Mouse (Mus musculus): ENCODE measurements around the gene Ncaph2.
A peak's percentile ranks its signal among the peaks of the same experiment; 100 is the strongest.

Ncaph2 gene

GRCm38 (mm10) chr15:89343325-89343724 is 12.2 kb upstream of the Ncaph2 start:
- DNase-seq (ENCODE audit: low read depth, low spot score) = peak; percentile 47

- no peak for DNase-seq (ENCODE audit: low read depth, low spot score)
Measured at GRCm38 (mm10) chr15:89350447-89350846, 5.1 kb upstream of the Ncaph2 start.

DNA sequence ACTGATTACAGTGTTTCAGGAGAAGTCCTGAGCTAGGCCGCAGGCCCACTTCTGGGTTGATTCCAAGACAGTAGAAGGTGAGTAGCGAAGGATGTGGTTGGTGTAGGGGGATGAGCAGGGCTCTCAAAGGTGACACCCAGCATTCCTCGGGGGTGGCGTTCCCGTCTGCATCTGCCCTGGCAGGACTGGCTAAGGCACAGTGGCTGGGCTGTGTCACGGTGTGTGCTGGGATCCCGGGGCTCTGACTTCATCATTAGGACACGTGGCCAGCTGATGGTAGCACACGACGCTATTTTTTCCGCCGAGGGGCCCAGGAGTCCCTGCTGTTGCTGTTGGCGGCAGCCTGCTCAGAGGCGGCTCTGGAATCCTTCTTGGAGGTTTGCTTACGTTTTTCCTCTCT is 4.2 kb upstream of the Ncaph2 start:
- no peak for DNase-seq (ENCODE audit: low read depth, low spot score)

DNA sequence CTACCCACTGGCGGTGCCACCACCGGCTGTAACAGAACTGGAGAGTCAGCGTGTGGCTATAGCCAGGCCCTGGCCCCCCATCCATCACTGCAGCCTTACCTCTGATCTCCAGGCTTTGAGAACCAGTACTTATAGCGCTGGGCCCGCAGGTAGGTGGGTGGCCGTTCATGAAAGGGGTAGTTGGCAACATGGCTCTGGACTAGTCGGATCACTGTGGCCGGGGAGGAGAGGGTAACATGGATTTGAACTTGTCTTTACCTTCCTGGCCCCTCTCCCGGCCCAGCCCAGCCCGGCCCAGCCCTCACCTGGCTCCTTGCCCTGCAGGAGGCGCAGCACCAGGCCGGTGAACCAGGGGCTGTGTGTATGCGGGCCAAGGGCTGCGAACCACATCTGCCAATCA is 3.5 kb upstream of the Ncaph2 start:
- DNase-seq (ENCODE audit: low read depth, low spot score) = no peak

DNA sequence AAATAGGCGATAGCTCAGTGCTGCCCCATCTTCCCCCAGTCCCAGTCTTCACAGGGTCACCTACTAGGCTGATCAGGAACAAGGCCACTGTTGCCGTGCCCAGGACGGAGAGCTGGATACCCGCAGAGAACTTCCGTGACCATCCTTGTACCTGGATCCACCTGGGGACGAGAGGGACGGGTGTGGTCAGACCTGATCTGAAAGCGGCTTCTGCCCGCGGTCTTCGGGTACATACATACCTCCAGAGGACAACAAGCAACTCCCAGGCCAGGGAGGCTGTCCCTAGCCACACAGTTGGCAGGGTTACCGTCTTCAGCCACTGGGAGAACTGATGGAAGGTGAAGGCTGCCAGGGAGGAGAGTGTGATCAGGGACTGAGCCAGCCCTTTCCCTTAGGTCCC is 2.7 kb upstream of the Ncaph2 start:
- DNase-seq (ENCODE audit: low read depth, low spot score) = no peak

DNA sequence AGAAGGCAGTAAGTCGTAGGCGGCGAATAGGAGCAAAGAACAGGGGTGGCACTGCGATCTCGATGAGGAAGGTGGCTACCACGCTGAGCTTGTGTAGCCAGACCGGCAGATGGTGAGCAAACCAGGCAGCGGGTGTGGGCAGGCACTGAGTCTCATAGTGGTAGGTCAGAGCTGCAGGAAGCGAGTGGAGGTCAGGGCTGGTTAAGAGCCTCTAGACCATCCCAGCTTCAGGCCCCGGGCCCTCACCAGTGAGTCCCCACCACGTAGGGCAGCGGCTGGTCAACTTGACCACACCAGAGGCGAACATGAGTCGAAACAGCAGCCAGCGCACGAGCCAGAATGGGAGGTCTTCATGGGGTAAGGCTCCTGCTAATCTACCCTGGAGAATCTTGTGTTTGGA is 1.7 kb upstream of the Ncaph2 start:
- DNase-seq (ENCODE audit: low read depth, low spot score) = no peak

- DNase-seq (ENCODE audit: low read depth, low spot score) = no peak
Measured at GRCm38 (mm10) chr15:89354455-89354854, 1.1 kb upstream of the Ncaph2 start.

DNA sequence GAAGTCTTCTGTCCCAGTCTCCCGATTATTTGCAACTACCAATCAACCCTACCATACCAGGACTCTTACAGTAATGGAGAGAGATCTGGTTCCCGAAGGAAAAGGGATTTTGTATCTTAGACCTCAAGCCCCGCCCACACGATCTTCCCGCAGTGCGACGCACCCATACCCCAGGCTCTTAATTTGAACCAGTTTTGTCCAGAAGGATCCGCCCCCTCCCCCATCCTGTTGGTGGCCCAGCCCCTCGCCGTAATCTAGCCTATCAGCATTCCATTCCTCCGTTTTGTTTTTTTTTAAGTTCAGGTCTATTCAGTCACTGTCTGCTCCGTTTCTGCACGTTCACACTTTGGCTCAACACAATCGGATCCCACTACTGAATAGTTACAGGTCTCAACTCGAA is 853 bp downstream of the Ncaph2 start:
- peak; percentile 98 for DNase-seq (ENCODE audit: low read depth, low spot score)

DNA sequence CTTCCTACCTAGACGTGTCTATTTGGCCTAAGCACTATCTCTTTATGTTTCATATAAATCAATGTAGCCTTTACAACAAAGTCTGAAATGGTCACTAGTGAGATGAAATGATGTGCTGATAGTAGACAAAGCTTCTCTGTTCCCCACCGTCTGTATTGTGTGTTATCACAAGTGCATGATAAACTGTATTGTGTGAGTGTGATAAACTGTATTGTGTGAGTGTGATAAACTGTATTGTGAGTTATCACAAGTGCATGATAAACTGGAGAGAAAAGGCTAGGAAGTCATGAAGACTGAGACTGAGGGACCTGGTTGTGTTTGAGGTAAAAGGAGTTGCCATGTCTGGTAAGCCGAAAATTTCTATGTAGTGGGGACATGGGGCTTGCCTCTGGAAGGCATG is 3.3 kb downstream of the Ncaph2 start:
- no peak for DNase-seq (ENCODE audit: low read depth, low spot score)

DNA sequence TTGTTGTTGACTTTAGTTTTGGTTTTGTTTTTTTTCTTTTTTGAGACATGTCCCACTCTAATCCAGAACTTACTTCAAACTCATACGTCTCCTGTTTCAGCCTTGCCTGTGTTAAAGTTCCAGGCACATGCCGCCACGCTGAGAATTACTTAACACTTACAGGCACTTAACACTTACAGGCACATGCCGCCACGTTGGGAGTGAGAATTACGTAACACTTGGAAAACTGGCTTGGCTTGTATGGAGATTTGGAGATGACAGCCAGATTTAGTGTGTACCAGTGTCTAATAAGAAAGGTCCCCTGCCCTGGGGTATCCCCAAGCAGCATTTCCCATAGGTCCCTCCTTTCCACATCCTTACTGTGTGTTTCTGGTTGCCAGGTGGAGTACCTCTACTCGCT is 7.5 kb downstream of the Ncaph2 start:
- no peak for DNase-seq (ENCODE audit: low read depth, low spot score)

DNA sequence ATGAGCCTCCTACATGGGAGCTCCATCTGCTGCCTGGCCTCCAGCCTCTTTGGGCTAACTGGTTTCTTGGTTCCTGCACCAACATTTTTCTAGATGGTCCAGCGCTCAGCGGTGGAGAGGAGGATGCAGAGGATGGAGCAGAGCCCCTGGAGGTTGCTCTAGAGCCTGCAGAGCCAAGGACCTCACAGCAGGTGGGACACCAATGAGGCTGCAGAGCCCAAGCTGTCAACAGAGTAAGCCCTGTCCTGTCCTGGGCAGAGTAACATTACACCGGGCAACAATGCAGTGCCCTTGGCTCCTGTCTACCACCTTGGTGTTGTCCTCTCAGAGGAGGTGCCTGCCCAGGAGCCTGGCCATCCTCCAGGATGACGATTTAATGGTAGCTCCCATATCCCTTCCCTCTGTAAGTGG is 9.6 kb downstream of the Ncaph2 start:
- DNase-seq (ENCODE audit: low read depth, low spot score) = no peak

DNA sequence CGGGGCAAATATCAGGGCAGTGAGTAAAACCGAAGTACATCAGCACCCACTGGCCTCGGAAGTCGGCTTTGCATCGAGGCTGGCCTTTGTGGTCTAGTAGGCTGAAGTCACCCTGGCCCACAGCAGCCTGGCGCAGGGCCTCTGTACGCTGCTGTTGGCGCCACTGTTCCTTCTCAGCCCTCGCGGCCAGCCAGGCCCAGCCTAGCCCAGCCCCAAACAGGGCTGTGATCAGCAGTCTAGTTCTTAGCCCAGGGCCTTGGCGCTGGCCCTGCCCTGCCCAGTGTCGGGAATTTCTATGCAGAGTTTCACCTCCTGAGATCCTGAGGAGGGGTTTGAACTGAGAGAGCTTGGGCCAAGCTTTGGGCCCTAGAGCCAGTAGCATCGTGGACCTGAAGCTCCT is 16.5 kb downstream of the Ncaph2 start:
- no peak for DNase-seq (ENCODE audit: low read depth, low spot score)

DNA sequence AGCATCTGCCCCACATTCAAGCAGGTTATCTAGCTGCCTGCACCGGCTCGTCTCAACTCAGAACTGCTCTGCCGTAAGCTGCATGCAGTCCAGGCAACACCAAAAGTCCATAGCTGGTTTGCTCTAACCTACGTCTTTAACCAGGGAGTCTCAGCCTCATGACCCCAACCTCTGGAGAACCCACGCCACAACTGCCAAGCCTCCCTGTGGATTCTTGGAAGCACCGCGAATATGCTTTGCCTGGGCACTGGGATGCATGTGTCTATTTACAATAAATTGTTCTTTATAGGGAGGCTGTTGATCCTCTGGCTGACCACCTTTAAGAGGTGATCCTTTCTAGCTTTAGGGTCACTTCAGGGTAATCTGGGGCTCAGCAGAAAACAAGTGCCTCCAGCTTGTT is 17.0 kb downstream of the Ncaph2 start:
- no peak for DNase-seq (ENCODE audit: low read depth, low spot score)

- peak; percentile 85 for DNase-seq (ENCODE audit: low read depth, low spot score)
Measured at GRCm38 (mm10) chr15:89373027-89373761, 17.7 kb downstream of the Ncaph2 start.

DNA sequence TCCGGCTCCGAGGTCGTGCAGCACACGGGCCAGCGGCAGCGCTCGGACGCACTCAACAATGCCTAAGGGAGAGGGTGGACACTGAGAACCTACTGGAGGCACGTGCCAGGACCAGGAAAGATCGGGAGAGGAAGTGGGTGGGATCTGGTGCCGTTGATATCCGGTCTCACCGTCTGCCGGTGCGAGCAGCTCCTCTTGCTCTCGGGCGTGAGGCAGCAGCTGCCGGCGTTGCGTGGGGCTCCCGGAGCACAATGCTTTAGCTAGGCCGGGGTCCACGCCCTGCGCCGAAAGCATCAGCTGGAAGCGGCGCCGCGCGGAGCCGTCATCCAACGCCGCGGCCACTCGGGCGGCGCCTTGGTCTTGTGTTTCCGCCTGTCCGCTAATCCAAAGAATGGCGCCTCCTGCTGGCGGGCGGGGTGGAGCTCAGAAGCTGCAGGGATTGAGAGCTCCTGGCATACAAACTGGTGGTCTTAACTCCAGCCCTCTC is 18.3 kb downstream of the Ncaph2 start, which contains the start of gene Sco2:
Gene Sco2, minus strand, starts transcription at position 85 of the 487 bp plus-strand sequence.
- DNase-seq (ENCODE audit: low read depth, low spot score) = peak; percentile 93

DNA sequence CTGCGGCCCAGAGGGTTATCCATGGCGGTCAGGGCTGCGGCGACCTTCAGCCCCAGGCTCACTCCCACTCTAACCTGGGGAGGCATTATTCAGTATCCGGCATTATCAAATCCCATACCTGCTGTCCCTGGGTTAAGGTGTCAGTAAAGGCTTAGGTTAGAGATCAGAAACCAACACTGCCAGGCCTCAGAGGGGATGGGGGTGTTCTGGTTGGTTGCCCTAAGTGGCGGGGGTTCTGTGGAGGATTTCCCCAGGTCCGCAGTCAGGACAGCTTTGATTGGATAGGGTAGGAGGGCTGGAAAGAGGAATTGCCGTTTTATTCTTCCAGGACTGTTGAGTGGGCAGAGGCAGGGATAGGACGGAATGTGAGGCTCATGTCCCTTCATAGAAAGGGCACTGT is 18.8 kb downstream of the Ncaph2 start:
- DNase-seq (ENCODE audit: low read depth, low spot score) = no peak

- DNase-seq (ENCODE audit: low read depth, low spot score) = no peak
Measured at GRCm38 (mm10) chr15:89374801-89375534, 19.4 kb downstream of the Ncaph2 start.

DNA sequence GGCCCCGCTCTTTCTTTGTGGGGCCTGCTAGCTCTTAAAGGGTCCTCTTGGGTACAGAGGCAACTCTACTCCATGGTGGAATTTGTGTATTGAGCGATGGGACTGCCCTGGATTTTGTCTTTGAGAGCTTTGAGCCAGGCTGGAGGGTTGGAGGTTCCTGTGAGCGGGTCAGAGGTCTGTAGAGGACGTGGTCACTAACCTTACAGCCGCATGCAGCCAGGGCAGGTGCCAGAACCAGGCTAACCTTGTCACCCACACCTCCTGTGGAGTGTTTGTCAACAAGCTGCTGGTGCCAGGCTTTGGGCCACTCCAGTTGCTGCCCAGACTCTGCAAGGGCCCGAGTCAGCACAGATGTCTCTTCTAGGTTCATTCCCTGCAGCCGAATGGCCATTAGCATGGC is 20.5 kb downstream of the Ncaph2 start:
- DNase-seq (ENCODE audit: low read depth, low spot score) = no peak

DNA sequence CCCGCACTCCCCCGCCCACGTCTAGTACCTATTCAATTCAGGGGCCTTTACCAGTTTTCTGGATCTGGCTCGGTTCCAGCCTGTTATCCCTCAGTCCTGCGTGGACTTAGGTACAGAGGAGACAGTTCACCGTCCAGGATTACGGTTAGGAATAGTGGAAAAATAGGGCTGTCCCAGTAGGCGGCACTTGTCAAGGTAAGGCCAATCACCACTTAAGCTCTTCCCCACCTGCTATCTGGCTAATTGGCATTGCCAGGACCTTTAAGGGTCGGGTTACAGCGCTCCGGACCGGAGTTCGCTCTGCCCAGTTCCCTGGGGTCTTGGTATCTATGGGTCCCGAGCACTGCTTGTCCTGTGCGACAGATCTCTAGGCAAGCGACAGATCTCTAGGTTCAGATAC is 21.4 kb downstream of the Ncaph2 start, which contains the start of gene Tymp:
Gene Tymp, minus strand, starts transcription at position 83 of the 400 bp plus-strand sequence.
- no peak for DNase-seq (ENCODE audit: low read depth, low spot score)

DNA sequence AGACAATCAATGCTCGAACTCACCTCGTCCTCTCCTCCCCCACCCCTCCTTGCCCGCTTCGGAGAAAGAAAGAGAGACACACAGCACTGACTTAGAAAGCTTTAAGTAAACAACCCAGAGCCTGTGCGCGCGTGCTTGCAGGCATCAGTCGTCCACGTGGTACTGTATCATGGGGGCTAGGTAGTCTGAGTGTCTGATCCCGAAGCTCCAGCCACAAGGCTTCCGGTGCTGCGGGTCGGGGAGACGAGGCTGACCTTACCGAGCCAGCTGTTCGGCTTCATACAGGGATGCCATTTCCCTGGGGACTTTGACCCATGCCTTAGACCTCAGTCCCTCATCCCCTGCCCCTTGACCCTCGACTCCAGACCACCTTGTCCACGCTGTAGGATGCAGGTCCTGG is 21.8 kb downstream of the Ncaph2 start:
- DNase-seq (ENCODE audit: low read depth, low spot score) = no peak

GRCm38 (mm10) chr15:89377938-89378828 is 22.7 kb downstream of the Ncaph2 start:
- peak; percentile 40 for DNase-seq (ENCODE audit: low read depth, low spot score)

- DNase-seq (ENCODE audit: low read depth, low spot score) = peak; percentile 62
Measured at GRCm38 (mm10) chr15:89378831-89379401, 23.4 kb downstream of the Ncaph2 start, which contains the start of gene Odf3b. Gene Odf3b, minus strand, starts transcription at chr15:89379282.

All from R1 (cell line).